Mouse (Mus musculus) Muller cell, postnatal 12 days (primary cell): Measurements from ENCODE around the gene Mrps26.

Experiments
- DNase-seq: peaks from one replicate; pipeline ENCODE4 v3.0.0-alpha.2; 2015; ENCODE audit errors: inconsistent ontology term

Gene Mrps26

DNA sequence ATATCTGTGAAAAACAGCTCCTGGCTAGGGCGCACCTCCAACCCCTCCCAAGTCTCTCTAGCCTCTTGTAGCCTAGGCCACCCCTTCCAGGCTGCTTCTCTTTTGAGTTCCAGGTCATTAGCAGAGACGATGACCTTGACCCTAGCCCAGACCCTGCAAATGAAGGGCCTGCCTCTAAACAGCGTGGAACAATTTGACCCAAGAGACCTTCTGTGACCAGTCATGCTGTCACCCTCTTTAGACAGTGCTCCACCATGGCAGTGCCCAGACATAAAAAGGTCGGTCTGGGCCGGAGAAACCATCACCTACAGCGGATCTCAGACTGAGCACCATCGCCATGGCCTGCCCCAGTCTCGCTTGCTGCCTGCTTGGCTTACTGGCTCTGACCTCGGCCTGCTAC is 12.3 kb downstream of the Mrps26 start, which contains the start of gene Oxt:
Oxt (plus strand) TSS at position 301 of the 400 bp plus-strand sequence.
- no peak for DNase-seq

DNA sequence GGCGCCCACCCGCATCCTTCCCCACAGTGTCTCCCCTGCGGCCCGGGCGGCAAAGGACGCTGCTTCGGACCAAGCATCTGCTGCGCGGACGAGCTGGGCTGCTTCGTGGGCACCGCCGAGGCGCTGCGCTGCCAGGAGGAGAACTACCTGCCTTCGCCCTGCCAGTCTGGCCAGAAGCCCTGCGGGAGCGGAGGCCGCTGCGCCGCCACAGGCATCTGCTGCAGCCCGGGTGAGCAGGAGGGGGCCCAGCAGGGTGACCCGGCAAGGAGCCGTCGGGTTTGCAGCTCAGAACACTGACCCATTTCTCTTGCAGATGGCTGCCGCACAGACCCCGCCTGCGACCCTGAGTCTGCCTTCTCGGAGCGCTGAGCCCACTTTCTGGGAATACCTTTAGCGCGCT is 13.0 kb downstream of the Mrps26 start:
- DNase-seq: peak; percentile 33

DNA sequence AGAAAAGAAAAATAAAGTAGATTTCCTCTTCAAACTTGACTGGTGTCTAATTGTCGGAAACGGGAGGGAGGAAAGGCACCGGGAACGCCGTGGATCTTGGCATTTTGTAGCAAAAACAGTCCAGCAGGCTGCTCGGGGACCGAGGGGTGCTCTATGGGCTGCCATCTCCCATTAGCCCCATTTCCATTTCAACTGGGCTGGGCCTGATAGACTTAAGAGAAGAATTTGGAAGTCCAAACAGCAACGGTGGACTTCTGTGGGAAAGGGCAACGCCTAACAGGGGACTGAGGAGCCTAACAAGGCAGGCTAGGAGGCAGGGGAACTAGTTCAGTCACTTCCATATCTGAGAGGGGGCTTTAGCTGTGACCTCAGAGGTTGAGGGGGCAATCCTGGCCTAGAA is 13.5 kb downstream of the Mrps26 start:
- no peak for DNase-seq

DNA sequence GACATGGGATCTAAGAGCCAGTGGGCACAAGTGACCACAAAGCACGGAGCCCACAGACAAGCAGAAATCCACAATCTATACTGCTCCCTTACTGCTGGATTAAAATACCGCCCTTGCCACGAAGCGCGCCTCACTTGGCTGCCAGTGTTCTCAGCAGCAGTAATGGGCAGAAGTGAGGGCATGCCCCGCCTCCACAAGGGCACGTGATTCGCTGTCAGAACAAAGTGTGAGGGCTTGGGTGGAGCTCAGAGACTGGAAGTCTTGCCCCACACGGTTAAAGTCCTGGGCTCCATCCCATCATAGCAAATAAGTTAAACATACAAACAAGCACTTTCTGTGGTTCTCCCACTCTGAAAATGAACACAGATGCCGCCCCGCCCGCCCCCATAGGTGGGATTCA is 14.1 kb downstream of the Mrps26 start:
- DNase-seq: peak; percentile 42

DNA sequence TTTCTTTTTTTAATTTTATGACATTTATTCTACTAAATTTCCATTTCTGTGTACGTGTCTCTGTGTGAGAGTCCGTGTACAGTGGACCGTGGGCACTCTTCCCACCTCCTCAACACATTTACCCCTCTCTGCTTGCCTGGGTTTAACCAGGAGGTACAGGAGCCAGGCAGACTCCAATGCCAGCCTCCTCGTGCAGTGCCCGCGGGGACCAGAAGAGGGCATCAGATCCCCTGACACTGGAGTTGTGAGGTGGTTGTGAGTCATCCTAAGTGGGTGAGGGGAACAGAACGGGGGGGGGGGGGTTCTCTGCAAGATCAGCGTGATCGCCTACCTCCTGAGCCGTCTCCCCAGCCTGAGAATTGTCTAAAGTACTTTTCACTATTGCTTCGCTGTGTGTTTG is 14.6 kb downstream of the Mrps26 start:
- peak; percentile 77 for DNase-seq

DNA sequence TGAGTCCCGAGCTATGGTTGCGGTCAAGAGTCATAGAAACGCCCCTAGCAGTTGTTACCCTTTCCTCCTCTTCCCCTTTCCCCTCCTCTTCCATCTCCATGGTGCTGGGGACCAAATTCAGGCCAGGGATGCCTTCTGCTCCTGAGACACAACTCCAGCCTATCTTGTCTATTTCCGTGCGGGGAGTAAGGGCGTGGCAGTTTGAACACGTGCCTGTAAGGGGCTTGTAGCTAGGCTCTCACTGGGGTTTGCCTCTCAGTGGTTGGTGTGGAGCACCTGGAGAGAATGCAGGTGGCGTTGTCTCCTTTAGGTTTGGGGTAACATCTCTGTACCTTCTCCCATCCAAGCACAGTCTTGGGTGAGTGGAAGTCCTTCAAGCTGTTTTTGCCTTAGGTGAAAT is 16.2 kb downstream of the Mrps26 start:
- no peak for DNase-seq

DNA sequence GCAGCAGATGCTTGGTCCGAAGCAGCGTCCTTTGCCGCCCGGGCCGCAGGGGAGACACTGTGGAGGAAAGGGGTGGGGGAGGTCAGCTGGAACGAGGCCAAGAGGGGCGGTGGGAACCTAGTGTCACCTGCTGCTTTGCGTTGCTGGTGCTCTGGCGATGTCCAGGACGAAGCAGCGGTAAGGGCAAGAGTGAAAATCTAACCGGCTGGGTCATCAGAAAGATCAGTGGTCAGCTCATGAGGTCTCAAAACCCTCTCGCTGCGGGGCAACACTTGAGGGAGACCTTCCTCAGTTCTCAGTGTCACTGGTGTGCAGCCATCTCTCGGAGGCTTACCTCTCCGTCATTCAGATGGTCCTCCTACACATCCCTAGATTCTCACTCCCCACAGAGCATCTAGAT is 17.7 kb downstream of the Mrps26 start:
- DNase-seq: no peak

DNA sequence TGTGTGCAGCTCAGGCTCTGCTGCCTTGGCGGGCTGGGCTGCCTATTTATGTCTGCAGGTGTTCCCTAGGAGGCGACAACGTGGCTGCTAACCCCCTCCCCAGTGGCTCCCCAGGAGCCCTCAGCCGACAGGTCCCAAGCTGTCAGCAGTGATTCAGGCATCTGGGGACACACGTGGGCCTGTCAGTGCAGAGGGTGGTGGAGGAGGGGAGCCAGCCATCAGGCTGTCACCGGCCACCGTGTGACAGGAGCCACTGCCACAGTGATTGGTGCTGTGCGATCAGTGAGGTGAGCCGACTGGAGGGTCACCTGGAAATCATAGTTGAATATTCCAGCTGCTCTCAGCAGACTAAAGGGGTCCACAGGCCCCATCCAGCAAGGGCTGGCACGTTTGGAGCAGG is 19.0 kb downstream of the Mrps26 start, which contains the start of gene Avp:
Avp (minus strand) TSS at position 3 of the 400 bp plus-strand sequence.
- no peak for DNase-seq

DNA sequence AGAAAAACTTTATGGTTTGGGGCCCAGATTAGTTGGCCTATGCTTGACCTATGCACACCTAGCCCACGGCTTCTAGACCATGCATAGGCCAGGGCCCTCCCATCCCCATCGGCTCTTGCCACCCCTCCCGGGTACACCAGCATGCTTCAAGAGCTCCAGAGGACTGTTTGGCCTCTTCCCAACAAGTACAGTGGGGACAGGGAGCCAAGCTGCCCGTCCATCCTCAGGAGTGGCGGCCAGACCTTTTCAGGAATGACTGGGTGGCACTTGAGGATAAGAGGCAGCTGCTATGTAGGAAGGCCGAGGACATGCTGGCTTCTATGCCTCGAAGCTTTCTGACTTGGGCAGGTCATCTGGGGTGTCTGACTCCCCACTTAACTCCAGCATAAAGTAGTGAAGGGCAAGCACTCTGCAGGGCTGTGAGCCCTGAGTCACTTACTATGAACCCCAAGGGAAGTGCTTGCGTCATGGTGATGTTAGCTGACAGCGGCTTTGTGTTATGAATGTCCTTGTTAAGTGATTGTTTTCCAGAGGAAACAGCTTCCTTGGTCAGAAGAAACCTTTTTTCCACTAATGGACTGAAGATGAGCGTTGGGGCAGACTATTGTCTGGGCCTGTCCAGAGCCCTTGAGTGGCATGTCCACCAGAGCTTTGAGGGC is 20.5 kb downstream of the Mrps26 start:
- no peak for DNase-seq

DNA sequence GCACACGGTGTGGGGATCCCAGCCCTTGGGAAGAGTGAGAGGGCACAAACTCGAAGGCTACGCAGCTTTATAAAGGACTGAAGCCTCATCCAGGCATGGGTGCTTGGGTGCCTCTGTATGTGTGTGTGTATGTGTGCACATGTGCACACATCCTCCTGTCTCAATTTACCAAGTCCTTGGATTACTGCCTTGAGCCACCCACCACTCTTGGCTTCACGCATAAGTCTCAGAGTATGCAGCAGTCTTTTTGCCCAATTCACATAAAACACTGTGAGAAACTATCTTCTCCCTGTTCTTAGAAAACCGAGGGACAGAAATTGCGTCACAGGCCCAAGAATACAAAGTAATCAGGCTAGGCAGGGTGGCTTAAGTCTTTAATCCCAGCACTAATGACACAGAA is 22.5 kb downstream of the Mrps26 start:
- DNase-seq: no peak

DNA sequence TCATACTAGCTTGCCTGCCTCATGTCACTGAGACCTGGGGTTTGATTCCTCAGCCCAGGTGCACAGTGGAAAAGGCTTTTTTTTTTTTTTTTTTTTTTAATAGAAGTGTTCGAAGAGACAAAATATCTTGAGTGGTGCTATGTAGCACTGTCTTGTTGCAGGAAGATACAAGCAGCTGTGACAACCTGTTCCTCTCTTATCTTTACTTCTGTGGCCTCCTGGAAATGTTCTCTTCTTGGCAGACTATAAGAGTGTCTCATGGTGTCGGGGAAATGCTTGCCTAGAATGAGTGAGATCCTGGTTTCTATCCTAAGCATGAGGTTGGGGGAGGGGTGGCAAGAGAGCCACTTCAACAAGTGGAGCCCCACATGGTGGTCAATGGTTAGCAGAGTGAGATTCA is 24.8 kb downstream of the Mrps26 start:
- DNase-seq: no peak

DNA sequence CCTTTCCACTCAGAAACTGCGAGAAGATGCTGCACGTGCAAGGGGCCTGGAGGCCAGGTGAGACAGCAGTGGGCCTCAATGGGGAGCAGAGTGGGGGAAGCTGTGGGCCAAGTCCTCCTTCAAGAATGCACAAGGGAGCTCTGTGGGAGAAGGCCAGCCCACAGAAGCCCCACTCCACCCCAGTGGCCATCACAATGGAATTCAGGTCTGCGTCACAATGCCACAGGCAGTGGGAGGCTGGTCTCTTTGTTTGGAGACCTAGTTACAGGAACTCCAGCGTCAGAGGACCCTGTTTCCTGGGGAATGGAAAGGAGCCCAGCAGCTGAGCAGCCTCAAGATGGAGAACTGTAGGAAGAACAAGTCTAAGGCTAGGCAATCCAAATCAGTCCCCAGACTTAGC is 25.6 kb downstream of the Mrps26 start:
- peak; percentile 72 for DNase-seq

DNA sequence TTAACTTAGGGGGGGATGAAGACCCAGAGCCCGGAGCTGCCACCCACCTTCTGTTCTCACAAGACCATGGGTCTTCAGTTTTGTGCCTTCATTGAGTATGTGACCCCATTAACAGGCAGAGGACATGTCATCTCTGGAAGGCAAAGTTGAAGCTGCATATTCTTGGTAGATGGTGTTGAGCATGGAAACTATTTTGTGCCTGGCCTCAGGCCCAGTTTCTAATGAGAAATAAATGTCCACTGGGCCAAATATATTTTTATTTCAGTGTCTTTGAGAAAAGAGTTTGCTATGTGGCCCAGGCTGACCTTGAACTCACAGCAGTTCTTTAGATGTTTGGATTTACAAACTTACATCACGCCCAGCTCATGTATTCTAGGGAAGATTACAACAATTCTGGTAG is 26.2 kb downstream of the Mrps26 start:
- DNase-seq: no peak

DNA sequence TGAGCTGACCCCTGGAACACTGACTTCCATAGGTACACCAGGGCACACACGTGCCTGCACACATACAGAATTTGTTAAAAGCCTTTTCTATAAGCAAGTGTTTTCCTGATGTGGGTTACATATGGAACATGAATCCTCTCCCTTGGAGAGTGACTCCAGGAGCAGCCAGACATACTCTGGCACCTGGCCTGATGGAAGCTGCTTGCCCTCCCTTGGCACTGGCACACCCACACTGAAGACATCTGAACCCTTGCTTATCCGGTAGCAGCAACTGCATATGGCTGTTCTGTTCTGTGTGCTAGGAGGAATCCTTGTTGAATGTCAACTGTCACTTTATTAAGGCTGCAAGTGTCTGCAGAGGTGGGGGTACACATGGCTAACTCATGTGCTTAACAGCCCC is 27.5 kb downstream of the Mrps26 start:
- DNase-seq: no peak

DNA sequence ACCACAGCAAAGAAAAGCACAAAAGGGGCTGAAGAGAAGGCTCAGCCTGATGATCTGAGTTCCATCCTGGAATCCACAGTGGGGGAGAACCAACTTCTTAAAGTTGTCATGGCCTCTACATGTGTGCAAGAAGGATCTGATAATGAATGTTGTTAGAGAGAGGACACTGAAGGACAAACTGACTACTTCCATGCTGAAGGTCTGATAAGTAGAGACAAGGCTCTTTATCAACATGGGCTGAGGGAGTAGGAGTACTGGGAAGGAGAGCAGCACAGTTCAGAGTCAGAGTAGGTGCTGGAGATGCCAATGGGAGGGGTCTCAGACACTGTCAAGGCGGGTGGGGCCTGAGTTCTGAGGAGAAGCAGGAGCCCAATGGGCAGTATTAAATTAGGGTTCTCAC is 32.1 kb downstream of the Mrps26 start:
- no peak for DNase-seq

DNA sequence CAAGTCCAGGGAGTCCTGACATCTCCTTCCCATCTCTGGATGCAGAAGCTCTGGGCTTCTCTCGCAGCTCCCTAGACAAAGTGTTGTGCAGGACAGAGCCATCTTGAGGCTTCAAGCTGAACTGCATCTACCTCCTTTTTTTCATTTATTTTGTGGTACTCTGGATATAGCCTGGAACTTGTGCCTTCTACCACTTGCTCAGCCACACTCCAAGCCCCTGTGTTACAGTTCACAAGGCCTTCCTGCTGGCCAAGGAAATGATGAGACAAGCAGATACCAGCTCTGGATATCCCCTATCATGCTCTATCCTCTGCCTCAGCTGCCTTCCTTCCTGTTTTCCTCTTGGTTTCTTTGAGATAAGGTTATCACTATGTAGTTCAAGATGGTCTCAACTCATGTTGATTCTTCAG is 34.1 kb downstream of the Mrps26 start:
- DNase-seq: no peak

DNA sequence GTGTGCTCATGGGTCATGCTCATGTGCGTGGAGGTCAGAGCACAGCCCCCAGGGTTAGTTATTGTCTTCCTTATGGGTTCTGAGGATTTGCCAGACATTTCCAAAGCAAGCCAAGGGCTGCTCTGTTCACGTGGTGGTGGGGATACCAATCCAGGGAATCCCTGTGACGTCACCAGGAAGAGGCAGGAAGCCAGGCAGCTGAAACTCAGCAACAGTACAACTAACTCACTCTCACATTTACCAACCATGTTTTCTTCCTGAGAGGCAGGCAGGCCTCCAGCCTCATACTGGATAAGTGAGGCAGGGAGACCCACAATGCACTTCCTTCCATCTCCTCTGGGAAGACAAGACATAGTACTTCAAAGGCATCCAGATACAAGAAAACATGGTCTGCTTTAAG is 34.9 kb downstream of the Mrps26 start:
- DNase-seq: no peak

DNA sequence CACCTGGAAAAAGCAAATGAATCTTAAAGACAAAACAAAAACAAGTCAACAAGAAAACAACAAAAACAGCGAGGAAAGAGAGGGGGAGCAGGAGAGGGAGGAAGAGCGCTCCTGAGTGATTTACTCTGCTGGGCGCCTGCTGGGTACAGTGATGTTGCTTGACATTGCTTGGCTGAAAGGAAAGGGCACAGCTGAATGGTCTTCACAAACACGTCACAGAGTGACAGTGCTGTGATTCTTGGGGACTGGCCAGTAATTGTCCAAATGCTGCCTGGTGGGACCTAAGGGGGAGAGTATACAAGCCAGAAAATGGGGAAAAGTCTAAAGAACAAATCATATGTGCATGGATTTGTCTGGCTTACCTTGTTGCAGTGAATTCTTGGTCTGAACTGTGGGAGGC is 38.7 kb downstream of the Mrps26 start:
- DNase-seq: no peak

DNA sequence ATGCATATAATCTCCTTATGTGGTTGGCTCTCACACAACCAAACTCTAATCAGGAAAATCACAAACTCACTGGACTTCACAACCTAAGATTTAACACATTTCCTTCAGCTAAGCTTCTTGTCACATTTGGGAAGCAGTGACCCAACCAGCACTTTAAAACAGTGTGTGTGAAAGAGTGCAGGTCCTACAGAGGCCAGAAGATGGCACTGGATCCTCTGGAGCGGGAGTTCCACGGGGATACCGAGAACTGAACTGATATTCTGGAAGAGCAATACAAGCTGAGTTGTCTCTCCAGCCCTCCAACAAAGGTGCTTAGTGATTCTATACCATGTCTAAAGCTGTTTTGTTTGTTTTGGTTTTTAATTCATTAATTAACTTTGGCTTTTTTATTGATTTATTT is 49.5 kb downstream of the Mrps26 start:
- DNase-seq: no peak
